Mouse (Mus musculus) heart, adult 11 months (tissue): ENCODE data around the gene Rhot2.

Experiments
- DNase-seq: peaks from one replicate; pipeline ENCODE4 v3.0.0; 2022

Rhot2 gene

DNA sequence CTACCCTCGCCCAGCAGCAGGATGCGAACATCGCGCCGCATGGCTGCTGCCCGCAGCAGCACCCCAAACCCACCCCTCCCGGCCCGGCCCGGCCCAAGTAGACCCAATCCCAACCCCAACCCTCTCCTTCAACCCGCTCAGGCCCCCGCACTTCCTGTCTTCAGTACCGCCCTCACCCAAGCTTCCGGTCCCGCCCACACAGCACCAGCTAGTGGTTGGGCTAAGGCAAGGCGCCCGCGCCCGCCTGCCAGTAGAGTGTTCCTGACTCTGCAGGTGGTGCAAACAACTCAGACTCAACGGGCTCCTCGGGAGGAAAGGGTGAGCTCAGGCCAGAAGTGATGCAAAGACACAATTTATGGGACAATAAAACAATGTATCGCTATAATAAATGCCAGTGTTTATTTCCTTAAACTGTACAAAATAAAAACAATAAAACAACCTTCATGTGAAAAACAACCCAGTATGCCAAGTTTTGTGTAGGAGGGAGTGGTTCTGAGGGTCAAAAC, at the start of gene Rhot2:
Gene Rhot2 (minus strand): TSS at position 456 of the 506 bp plus-strand sequence.
- peak; percentile 100 for DNase-seq

- DNase-seq: peak; percentile 95
Measured at GRCm38 (mm10) chr17:25893975-25894617, 49.4 kb upstream of the Rhot2 start.

GRCm38 (mm10) chr17:25888837-25889236, 44.2 kb upstream of the Rhot2 start:
- no peak for DNase-seq

DNA sequence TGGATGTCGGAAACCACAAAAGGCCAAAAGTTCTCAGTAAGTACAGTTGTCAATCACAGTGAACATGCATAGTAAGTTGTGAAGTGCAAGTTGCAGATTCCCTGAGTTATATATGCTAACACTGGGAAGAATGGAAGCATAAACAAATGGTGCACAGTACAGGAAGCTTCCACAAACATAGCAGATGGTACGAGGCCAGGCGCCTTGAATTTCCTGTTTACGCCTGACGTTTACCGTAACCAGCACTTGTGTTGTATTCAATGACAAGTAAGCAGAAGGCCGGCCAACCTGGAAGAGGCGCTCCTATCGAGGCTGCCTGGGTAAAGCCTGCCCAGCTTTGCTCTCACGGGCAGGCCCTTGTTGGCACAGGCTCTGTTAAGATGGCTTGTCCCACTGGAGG, 42.8 kb upstream of the Rhot2 start:
- DNase-seq: no peak

GRCm38 (mm10) chr17:25886806-25887205, 42.2 kb upstream of the Rhot2 start:
- DNase-seq: no peak

DNA sequence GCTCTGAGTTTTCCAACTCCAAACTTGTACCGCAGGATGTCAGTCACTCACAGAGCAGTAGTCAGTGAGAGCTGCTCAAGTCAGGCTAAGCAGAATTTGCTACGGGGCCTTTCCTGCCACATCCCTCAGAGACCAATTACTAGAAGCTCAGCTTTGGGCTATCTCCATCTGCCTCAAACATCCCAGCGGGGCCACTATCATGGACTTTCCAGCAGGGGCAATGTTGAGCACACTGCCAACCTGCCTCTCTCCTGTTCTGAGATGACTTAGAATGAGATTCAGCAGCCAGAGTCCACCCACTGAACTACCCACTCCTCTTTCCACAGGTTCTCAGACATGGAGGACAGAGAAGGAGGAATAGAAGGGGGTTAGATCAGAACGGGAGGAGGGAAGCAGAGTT, 41.0 kb upstream of the Rhot2 start:
- DNase-seq: no peak

DNA sequence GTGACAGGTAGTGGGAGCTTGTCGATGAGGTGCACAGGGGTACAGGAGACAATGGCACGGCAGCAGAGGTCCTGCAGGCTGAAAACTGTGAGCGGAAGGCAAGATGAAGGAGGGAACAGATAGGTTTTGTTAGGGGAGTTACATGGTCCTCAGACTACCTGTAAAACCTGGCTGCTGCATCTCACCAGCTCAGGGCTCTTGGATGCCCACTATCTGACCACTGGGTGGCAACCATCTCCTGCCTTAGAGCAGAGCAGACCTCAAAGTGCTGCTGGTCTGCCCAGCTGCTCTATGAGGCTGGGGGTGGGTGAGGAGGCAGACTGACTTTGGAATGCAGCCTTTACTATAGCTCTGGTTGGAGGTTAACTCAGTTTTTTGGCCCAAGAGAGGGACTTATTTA, 39.2 kb upstream of the Rhot2 start:
- DNase-seq: no peak

DNA sequence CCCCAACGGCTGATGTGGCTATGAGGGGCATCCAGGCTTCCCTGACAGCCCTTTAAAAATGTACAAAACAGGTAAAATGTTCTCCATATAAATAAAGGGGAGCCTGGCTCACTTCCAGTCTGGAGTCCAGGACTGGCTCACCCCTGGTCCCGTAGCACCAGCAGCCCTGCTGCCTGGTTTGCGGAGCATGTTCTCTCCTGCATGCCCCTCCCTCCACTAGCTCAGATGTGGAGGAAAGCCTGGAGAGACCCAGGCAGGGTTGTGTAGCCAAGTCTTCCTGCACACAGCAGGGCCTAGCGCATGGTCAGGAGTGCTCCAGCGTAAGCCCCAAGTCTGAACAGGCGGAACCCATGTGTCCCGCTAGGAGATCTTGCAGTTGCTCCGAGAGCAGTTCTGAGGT, 38.6 kb upstream of the Rhot2 start:
- DNase-seq: peak; percentile 91

DNA sequence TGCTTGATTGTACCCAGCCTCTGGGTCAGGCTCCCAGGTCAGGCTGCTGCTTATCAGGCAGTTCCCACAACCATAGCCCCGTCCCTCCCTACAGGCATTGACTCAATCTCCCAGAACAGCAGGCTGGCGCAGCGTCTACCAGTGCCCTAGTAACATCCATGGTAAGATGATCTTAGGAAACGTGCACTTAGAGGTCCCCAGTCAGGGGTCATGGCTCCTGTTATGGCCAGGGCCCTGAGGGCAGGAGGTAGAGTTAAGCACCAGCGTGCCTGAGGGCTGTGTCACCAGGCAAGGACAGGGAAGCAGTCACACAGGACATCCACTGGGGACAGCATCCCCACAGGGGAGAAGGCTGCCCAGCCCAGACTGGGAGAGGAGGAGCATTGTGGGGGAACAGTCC, 37.7 kb upstream of the Rhot2 start:
- peak; percentile 92 for DNase-seq

GRCm38 (mm10) chr17:25881691-25882090, 37.0 kb upstream of the Rhot2 start:
- DNase-seq: peak; percentile 87

GRCm38 (mm10) chr17:25880913-25881641, 36.4 kb upstream of the Rhot2 start:
- peak; percentile 89 for DNase-seq

GRCm38 (mm10) chr17:25880196-25880910, 35.7 kb upstream of the Rhot2 start, which contains the start of gene Wfikkn1:
Wfikkn1 (minus strand) TSS chr17:25880858.
- DNase-seq: peak; percentile 91

GRCm38 (mm10) chr17:25879750-25880149, 35.1 kb upstream of the Rhot2 start:
- peak; percentile 93 for DNase-seq

GRCm38 (mm10) chr17:25879261-25879660, 34.6 kb upstream of the Rhot2 start:
- DNase-seq: peak; percentile 94

- DNase-seq: peak; percentile 93
Measured at GRCm38 (mm10) chr17:25878611-25879180, 34.0 kb upstream of the Rhot2 start.

GRCm38 (mm10) chr17:25877741-25878610, 33.3 kb upstream of the Rhot2 start:
- peak; percentile 93 for DNase-seq

DNA sequence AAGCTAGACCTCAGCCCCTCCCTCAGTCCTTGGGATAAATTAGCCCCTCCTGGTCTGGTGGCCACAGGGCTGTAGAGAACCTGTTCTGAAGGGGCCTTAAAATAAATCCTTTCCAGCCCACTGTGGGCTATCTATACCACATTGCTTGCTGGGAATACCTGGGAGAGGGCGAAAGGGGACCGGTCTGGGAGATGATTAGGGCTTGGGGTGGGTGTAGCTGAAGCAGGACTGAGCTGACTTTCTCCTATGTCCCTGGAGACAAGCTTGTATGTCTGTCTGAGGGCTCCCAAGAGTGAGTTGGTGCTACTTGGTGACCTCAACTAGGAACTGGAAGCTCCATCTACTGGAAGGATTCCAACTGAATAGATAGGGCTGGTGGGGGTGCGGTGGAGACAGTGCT, 32.4 kb upstream of the Rhot2 start:
- peak; percentile 91 for DNase-seq

GRCm38 (mm10) chr17:25876347-25876915, 31.8 kb upstream of the Rhot2 start:
- DNase-seq: peak; percentile 94

DNA sequence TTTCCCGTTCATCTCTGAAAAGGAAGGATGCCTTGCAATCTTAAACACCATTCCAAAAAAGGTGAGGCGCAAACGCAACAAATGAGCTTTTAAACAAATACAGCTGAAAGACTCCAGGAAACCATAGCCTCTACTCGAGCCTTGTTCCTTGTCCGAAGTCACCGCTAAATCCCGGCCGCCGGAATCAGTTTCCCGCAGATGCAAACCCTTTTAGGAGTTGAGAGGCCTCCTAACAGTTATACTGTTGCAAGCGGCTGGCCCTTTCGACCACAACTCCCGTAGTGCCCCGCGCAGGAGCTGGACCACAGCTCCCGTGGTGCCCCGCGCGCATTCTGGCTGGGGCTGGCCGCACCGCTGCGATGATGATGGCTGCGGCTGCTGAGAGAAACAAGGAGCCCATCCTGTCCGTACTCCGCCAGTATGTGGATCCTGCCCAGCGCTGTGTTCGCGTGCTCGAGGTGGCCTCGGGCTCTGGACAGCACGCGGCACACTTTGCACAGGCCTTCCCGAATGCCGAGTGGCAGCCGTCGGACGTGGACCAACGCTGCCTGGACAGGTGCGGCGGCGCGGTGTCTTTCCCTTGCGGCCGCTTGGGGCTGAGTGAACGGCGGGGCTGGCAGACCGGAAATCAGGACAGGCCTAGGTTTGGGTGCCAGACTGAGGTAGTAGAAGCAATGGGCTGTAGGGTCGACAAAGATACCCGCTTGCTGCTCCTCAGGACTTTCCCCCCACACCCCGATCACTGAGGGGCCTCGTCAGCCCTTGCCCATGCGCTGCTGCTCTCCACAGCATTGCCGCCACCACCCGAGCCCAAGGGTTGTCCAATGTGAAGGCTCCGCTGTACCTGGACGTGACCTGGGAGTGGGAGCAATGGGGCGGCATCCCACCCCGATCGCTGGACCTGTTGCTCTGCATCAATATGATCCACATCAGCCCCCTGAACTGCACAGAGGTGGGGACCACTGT, 30.8 kb upstream of the Rhot2 start:
- DNase-seq: peak; percentile 99

DNA sequence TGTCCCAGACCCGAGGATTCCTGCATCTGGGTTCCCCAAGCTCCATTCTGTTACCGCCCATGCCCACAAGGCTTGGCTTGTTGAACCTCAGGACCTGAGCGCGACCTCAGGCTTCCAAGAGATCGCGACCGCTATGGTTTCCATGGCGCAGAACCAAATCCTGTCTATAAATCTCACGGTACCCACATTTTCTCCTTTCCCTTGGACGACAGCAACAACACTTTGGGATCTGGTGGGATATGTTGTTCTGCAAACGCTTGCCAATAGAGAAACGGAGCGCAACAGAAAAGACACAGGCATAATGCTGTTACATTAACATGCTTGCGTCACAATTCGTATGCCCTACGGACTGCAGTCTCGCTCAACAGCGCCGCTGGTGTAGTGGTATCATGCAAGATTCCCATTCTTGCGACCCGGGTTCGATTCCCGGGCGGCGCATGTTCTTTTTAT, 30.1 kb upstream of the Rhot2 start, which contains the start of gene Mettl26:
Gene Mettl26 (plus strand): TSS at position 354 of the 450 bp plus-strand sequence.
- DNase-seq: peak; percentile 98
